Mouse (Mus musculus): ENCODE results near the gene Gm17584. TPM values are rescaled to one million over a fixed set of nuclear protein-coding genes. Genes with fewer than 3 reads are reported as not detected.
"Not testable (repeated sequence)": the region's sequence is repeated elsewhere in the genome, so short reads cannot be mapped to it uniquely, and the experiment has no call there.

The Gm17584 gene
- not detected in 2 replicates for polyA plus RNA-seq (2016; fragmentation: Nextera tagmentation; extraction: Ambion mirVana)

DNA sequence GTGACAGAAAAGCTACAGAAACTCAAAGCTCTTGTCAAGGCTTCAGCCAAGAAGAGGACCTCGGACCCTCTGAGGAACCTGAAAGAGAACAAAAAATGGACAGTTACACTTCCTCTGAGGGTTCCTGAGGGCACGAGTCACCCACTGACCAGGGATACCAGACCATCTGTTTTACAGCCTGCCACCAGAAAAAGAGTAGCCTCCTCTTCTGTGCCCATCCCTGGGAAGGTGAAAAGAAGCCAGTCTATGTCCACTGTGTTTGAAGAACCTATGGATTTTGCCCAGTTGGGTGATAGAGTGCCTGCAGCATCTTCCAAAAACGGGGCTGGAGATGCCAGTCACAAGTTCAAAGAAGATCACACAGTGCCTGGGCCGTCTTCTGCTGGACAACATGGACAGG lies at the start of gene Gm17584:
Gene Gm17584 (plus strand): TSS at position 301 of the 400 bp plus-strand sequence.
- H3K27ac ChIP-seq (replicated peaks); H3K9me3 ChIP-seq; H3K27me3 ChIP-seq (replicated peaks; ENCODE audit: low read depth, poor library complexity, severe bottlenecking); H3K36me3 ChIP-seq (replicated peaks); H3K4me3 ChIP-seq; H3K4me1 ChIP-seq; DNase-seq (ENCODE audit: low spot score): not testable (repeated sequence)
- no CpG with 5 or more reads among the region's 4 CpGs for WGBS

Other genes with a start within 250 kb of the Gm17584 start
- gene Gm17469, start 129.3 kb downstream of the Gm17584 start, polyA plus RNA-seq (2016; fragmentation: Nextera tagmentation; extraction: Ambion mirVana) = not detected in 2 replicates